Mouse (Mus musculus): ENCODE results near the gene Calml4. TPM values are rescaled to one million over a fixed set of nuclear protein-coding genes. Genes with fewer than 3 reads are reported as not detected.
"Not testable (repeated sequence)": the region's sequence is repeated elsewhere in the genome, so short reads cannot be mapped to it uniquely, and the experiment has no call there.

Gene Calml4
- polyA plus RNA-seq, 1 experiment from 2014 or later: 3.5 TPM

- H3K9ac ChIP-seq; H3K9me3 ChIP-seq; H3K27ac ChIP-seq; H3K4me2 ChIP-seq (replicated peaks); H3K4me3 ChIP-seq; H3K27me3 ChIP-seq (replicated peaks); H3K4me1 ChIP-seq; ATAC-seq (ENCODE audit: low FRiP score, low read depth); H3K36me3 ChIP-seq: not testable (repeated sequence)
- 89% methylated on average over 4 of the region's 4 CpGs for WGBS
These were observed 11.4 kb downstream of the Calml4 start for GRCm38 (mm10) chr9:62869236-62869635.

GRCm38 (mm10) chr9:62870728-62871127 lies 12.8 kb downstream of the Calml4 start:
- Histone ChIP-seq H3K4me3 (no peak overlapping the region), H3K36me3 (no peaks in the 10 kb centered on the region), H3K9ac (no peak overlapping the region), H3K4me2 (replicated peaks) (no peak overlapping the region), H3K9me3 (no peaks in the 10 kb centered on the region), H3K27ac (no peak overlapping the region), H3K27me3 (replicated peaks) (no peaks in the 10 kb centered on the region), H3K4me1 (no peaks in the 10 kb centered on the region)
- ATAC-seq (ENCODE audit: low FRiP score, low read depth): no peak

GRCm38 (mm10) chr9:62876966-62877616 lies 19.2 kb downstream of the Calml4 start:
- no peak for ATAC-seq (ENCODE audit: low FRiP score, low read depth)
- H3K4me3 ChIP-seq: no peak overlapping the region

GRCm38 (mm10) chr9:62877825-62878224 lies 19.9 kb downstream of the Calml4 start:
- no peak overlapping the region for H3K4me3 ChIP-seq
- H3K9ac ChIP-seq: no peak overlapping the region
- no peaks in the 10 kb centered on the region for H3K9me3 ChIP-seq
- peaks cover 21% of the 10 kb centered on the region for H3K36me3 ChIP-seq
- no peaks in the 10 kb centered on the region for H3K4me1 ChIP-seq
- H3K27ac ChIP-seq: no peak overlapping the region
- no peak overlapping the region for H3K4me2 ChIP-seq (replicated peaks)
- no peaks in the 10 kb centered on the region for H3K27me3 ChIP-seq (replicated peaks)
- WGBS: 90% methylated on average over 2 of the region's 2 CpGs
- ATAC-seq (ENCODE audit: low FRiP score, low read depth): no peak

More at GRCm38 (mm10) chr9:62876966-62877616, 19.2 kb downstream of the Calml4 start:
- no peak overlapping the region for H3K27ac ChIP-seq
- no peaks in the 10 kb centered on the region for H3K27me3 ChIP-seq (replicated peaks)
- H3K4me1 ChIP-seq: no peaks in the 10 kb centered on the region
- peaks cover 16% of the 10 kb centered on the region for H3K36me3 ChIP-seq
- H3K4me2 ChIP-seq (replicated peaks): no peak overlapping the region
- 85% methylated on average over 7 of the region's 7 CpGs for WGBS
- H3K9ac ChIP-seq: no peak overlapping the region
- H3K9me3 ChIP-seq: no peaks in the 10 kb centered on the region

- ATAC-seq (ENCODE audit: low FRiP score, low read depth): no peak
- no peak overlapping the region for H3K4me3 ChIP-seq
- no peaks in the 10 kb centered on the region for H3K9me3 ChIP-seq
- H3K4me2 ChIP-seq (replicated peaks): no peak overlapping the region
- peaks cover 45% of the 10 kb centered on the region for H3K36me3 ChIP-seq
- no peaks in the 10 kb centered on the region for H3K4me1 ChIP-seq
- H3K9ac ChIP-seq: no peak overlapping the region
- H3K27me3 ChIP-seq (replicated peaks): no peaks in the 10 kb centered on the region
- WGBS: 81% methylated on average over 12 of the region's 12 CpGs
- H3K27ac ChIP-seq: no peak overlapping the region
These were observed 24.0 kb downstream of the Calml4 start for GRCm38 (mm10) chr9:62881871-62882270.

- Histone ChIP-seq H3K9me3 (no peaks in the 10 kb centered on the region), H3K36me3 (peaks cover 33% of the 10 kb centered on the region), H3K9ac (no peak overlapping the region), H3K4me3 (no peak overlapping the region), H3K4me2 (replicated peaks) (no peak overlapping the region), H3K27me3 (replicated peaks) (no peaks in the 10 kb centered on the region), H3K27ac (no peak overlapping the region), H3K4me1 (no peaks in the 10 kb centered on the region)
- 97% methylated on average over 1 of the region's 1 CpGs for WGBS
- no peak for ATAC-seq (ENCODE audit: low FRiP score, low read depth)
These were observed 36.6 kb downstream of the Calml4 start for GRCm38 (mm10) chr9:62894486-62894885.

- Histone ChIP-seq H3K27ac (no peak overlapping the region), H3K36me3 (peaks cover 20% of the 10 kb centered on the region), H3K9me3 (no peaks in the 10 kb centered on the region), H3K4me2 (replicated peaks) (no peak overlapping the region), H3K27me3 (replicated peaks) (no peaks in the 10 kb centered on the region), H3K4me1 (no peaks in the 10 kb centered on the region), H3K4me3 (no peak overlapping the region), H3K9ac (no peak overlapping the region)
- 78% methylated on average over 2 of the region's 2 CpGs for WGBS
- no peak for ATAC-seq (ENCODE audit: low FRiP score, low read depth)
These were observed 43.9 kb downstream of the Calml4 start for GRCm38 (mm10) chr9:62901736-62902135.

GRCm38 (mm10) chr9:62903841-62904240 lies 46.0 kb downstream of the Calml4 start:
- Histone ChIP-seq H3K36me3 (peaks cover 20% of the 10 kb centered on the region), H3K4me1 (no peaks in the 10 kb centered on the region), H3K4me2 (replicated peaks) (no peak overlapping the region), H3K9ac (no peak overlapping the region), H3K9me3 (no peaks in the 10 kb centered on the region), H3K4me3 (no peak overlapping the region), H3K27me3 (replicated peaks) (no peaks in the 10 kb centered on the region), H3K27ac (no peak overlapping the region)
- WGBS: over 99% methylated on average over 2 of the region's 2 CpGs
- ATAC-seq (ENCODE audit: low FRiP score, low read depth): no peak

- Histone ChIP-seq H3K4me1 (no peaks in the 10 kb centered on the region), H3K4me2 (replicated peaks) (no peak overlapping the region), H3K4me3 (no peak overlapping the region), H3K9me3 (no peaks in the 10 kb centered on the region), H3K9ac (no peak overlapping the region), H3K27me3 (replicated peaks) (no peaks in the 10 kb centered on the region), H3K36me3 (peaks cover 27% of the 10 kb centered on the region), H3K27ac (no peak overlapping the region)
- no peak for ATAC-seq (ENCODE audit: low FRiP score, low read depth)
- WGBS: 91% methylated on average over 8 of the region's 8 CpGs
These were observed 47.2 kb downstream of the Calml4 start for GRCm38 (mm10) chr9:62905039-62905438.

GRCm38 (mm10) chr9:62913390-62914069 lies 55.6 kb downstream of the Calml4 start:
- Histone ChIP-seq H3K4me3 (no peak overlapping the region), H3K4me1 (no peaks in the 10 kb centered on the region), H3K36me3 (peaks cover 49% of the 10 kb centered on the region), H3K27ac (no peak overlapping the region), H3K9ac (no peak overlapping the region), H3K9me3 (peaks cover 5% of the 10 kb centered on the region; the same call in 1 of the 2 replicates), H3K27me3 (replicated peaks) (no peaks in the 10 kb centered on the region), H3K4me2 (replicated peaks) (no peak overlapping the region)
- no peak for ATAC-seq (ENCODE audit: low FRiP score, low read depth)
- 91% methylated on average over 5 of the region's 5 CpGs for WGBS

- Histone ChIP-seq H3K9me3 (peaks cover 5% of the 10 kb centered on the region; the same call in 1 of the 2 replicates), H3K4me1 (no peaks in the 10 kb centered on the region), H3K27me3 (replicated peaks) (no peaks in the 10 kb centered on the region), H3K9ac (no peak overlapping the region), H3K4me2 (replicated peaks) (no peak overlapping the region), H3K36me3 (peaks cover 34% of the 10 kb centered on the region), H3K27ac (no peak overlapping the region), H3K4me3 (no peak overlapping the region)
- WGBS: 91% methylated on average over 1 of the region's 1 CpGs
- ATAC-seq (ENCODE audit: low FRiP score, low read depth): no peak
These were observed 59.2 kb downstream of the Calml4 start for GRCm38 (mm10) chr9:62917059-62917458.

GRCm38 (mm10) chr9:62920877-62921276 lies 63.0 kb downstream of the Calml4 start:
- no peak overlapping the region for H3K9ac ChIP-seq
- no peak for ATAC-seq (ENCODE audit: low FRiP score, low read depth)
- H3K4me2 ChIP-seq (replicated peaks): no peak overlapping the region
- H3K27me3 ChIP-seq (replicated peaks): no peaks in the 10 kb centered on the region
- peaks cover 25% of the 10 kb centered on the region for H3K36me3 ChIP-seq
- no peaks in the 10 kb centered on the region for H3K4me1 ChIP-seq
- 81% methylated on average over 2 of the region's 2 CpGs for WGBS
- no peak overlapping the region for H3K4me3 ChIP-seq
- no peak overlapping the region for H3K27ac ChIP-seq
- H3K9me3 ChIP-seq: no peaks in the 10 kb centered on the region
